Mouse (Mus musculus) heart, postnatal 36 days (tissue): Measurements from ENCODE around the gene Vegfc. TPM values are rescaled to one million over a fixed set of nuclear protein-coding genes. Genes with fewer than 3 reads are reported as not detected.

Experiments used
- DNase-seq, 2 experiments: peaks; one replicate each; pipeline ENCODE4 v3.0.0; 2021 to 2022
- intact Hi-C: fragments of 180-260 bp; cut with DNase I; formaldehyde crosslinking; loops from one replicate; pipeline ENCODE4 v1.15.1; 2025
- total RNA-seq, 2 experiments: library from RNA; stranded (reverse); gene quantifications; 2 replicates each; pipeline ENCODE4 v1.2.3; 2021

Vegfc gene
- total RNA-seq, 2 experiments from 2014 or later: 6.6 to 8.4 TPM

- intact Hi-C loops: no loop called here
- DNase-seq: no peak
Measured at GRCm38 (mm10) chr8:54163505-54163904, 86.1 kb downstream of the Vegfc start.

DNA sequence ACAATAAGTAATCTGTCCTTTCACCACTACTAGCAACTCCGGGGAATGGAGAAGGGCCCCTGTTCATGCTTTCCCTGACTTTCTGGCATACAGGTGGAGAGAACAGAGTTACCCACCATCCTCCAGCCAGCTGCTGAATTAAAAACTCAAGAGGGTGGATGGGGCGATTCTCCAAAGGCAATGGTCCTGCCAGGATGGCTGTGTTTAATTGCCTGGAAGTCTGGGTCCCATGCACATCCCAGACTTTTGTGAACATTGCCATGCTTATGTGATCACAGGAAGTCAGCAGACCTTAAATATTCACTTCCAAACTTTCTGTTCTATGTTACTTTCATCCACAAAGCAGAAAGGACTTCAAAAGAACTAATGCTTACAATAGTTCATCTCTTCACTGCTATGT is 107.9 kb downstream of the Vegfc start:
- DNase-seq: no peak
- intact Hi-C loops: no loop called here

- intact Hi-C loops: no loop called here
- no peak for DNase-seq
Measured at GRCm38 (mm10) chr8:54185927-54186326, 108.5 kb downstream of the Vegfc start.

- DNase-seq: no peak
- intact Hi-C loops: no loop called here
Measured at GRCm38 (mm10) chr8:54216250-54216649, 138.8 kb downstream of the Vegfc start.

- intact Hi-C loops: no loop called here
- no peak for DNase-seq
Measured at GRCm38 (mm10) chr8:54228801-54229204, 151.4 kb downstream of the Vegfc start.

- DNase-seq: no peak
- intact Hi-C loops: no loop called here
Measured at GRCm38 (mm10) chr8:54230638-54231037, 153.2 kb downstream of the Vegfc start.

GRCm38 (mm10) chr8:54233316-54233715 is 155.9 kb downstream of the Vegfc start:
- intact Hi-C loops: no loop called here

More at GRCm38 (mm10) chr8:54233316-54233715, 155.9 kb downstream of the Vegfc start:
- DNase-seq: no peak
